Mouse (Mus musculus) midbrain, embryonic 13.5 days (tissue): Measurements from ENCODE around the gene Rcbtb2. TPM values are rescaled to one million over a fixed set of nuclear protein-coding genes. Genes with fewer than 3 reads are reported as not detected.

Source experiments
- ATAC-seq: fragments of 200-750 bp; cut with Nextera tagmentation; 2 replicates; pipeline ENCODE4 v1.8.0; 2017; ENCODE audit warnings: mild to moderate bottlenecking, moderate TSS enrichment, moderate library complexity
- H3K27ac ChIP-seq: fragments of 300-500 bp; sonication (generic); 2 replicates; pipeline ENCODE4 v1.5.1; 2015; ENCODE audit warnings: inconsistent platforms, mild to moderate bottlenecking, moderate library complexity
- H3K27me3 ChIP-seq: fragments of 300-500 bp; sonication (generic); 2 replicates; pipeline ENCODE4 v1.6.1; 2015; ENCODE audit warnings: mild to moderate bottlenecking, inconsistent platforms
- H3K36me3 ChIP-seq: fragments of 300-500 bp; sonication (generic); 2 replicates; pipeline ENCODE4 v1.6.1; 2015; ENCODE audit warnings: mild to moderate bottlenecking, inconsistent platforms
- H3K4me1 ChIP-seq: fragments of 300-500 bp; sonication (generic); replicated peaks from 2 replicates; pipeline ENCODE4 v1.6.1; 2015; ENCODE audit warnings: inconsistent platforms
- H3K4me2 ChIP-seq: fragments of 300-500 bp; sonication (generic); replicated peaks from 2 replicates; pipeline ENCODE4 v1.6.1; 2015; ENCODE audit warnings: moderate library complexity, mild to moderate bottlenecking, inconsistent platforms
- H3K4me3 ChIP-seq: fragments of 300-500 bp; sonication (generic); replicated peaks from 2 replicates; pipeline ENCODE4 v1.5.1; 2015; ENCODE audit warnings: mild to moderate bottlenecking, inconsistent platforms
- H3K9ac ChIP-seq: fragments of 300-500 bp; sonication (generic); replicated peaks from 2 replicates; pipeline ENCODE4 v1.6.1; 2015; ENCODE audit warnings: mild to moderate bottlenecking, inconsistent platforms
- H3K9me3 ChIP-seq: fragments of 300-500 bp; sonication (generic); 2 replicates; pipeline ENCODE4 v1.6.1; 2016; ENCODE audit warnings: mild to moderate bottlenecking, inconsistent platforms
- WGBS: fragments of 180-500 bp; shearing (Covaris S2); methylation state at CpG from one replicate; pipeline ENCODE4 v1.1.7; 2015; 5-methylcytosine and 5-hydroxymethylcytosine counted together
- polyA plus RNA-seq: library from polyadenylated mRNA; unstranded; fragments of >200 nt; fragmentation: Nextera tagmentation; extraction: Ambion mirVana; gene quantifications from 2 replicates; pipeline ENCODE4 v1.2.1, GENCODE M21; 2015

The Rcbtb2 gene
- polyA plus RNA-seq, 1 experiment from 2014 or later: 104 TPM

GRCm38 (mm10) chr14:73117411-73118392 lies 5.1 kb upstream of the Rcbtb2 start:
- Histone ChIP-seq H3K4me3 (no peak overlapping the region), H3K36me3 (no peaks in the 10 kb centered on the region), H3K27ac (no peak overlapping the region), H3K4me2 (no peak overlapping the region), H3K4me1 (peaks cover 9% of the 10 kb centered on the region), H3K27me3 (no peaks in the 10 kb centered on the region), H3K9me3 (no peaks in the 10 kb centered on the region), H3K9ac (no peak overlapping the region)
- no peak for ATAC-seq
- 83% methylated on average over 7 of the region's 7 CpGs for WGBS

GRCm38 (mm10) chr14:73118482-73119347 lies 4.1 kb upstream of the Rcbtb2 start:
- Histone ChIP-seq H3K4me1 (peaks cover 9% of the 10 kb centered on the region), H3K9ac (no peak overlapping the region), H3K9me3 (no peaks in the 10 kb centered on the region), H3K36me3 (no peaks in the 10 kb centered on the region), H3K4me2 (no peak overlapping the region), H3K27me3 (no peaks in the 10 kb centered on the region), H3K4me3 (no peak overlapping the region), H3K27ac (no peak overlapping the region)
- no peak for ATAC-seq
- 82% methylated on average over 14 of the region's 14 CpGs for WGBS

GRCm38 (mm10) chr14:73119459-73119858 lies 3.4 kb upstream of the Rcbtb2 start:
- H3K9me3 ChIP-seq: no peaks in the 10 kb centered on the region
- no peak overlapping the region for H3K4me2 ChIP-seq
- peaks cover 9% of the 10 kb centered on the region for H3K4me1 ChIP-seq
- WGBS: 57% methylated on average over 6 of the region's 6 CpGs
- ATAC-seq: no peak
- H3K9ac ChIP-seq: no peak overlapping the region
- H3K27me3 ChIP-seq: no peaks in the 10 kb centered on the region
- H3K27ac ChIP-seq: no peak overlapping the region
- H3K4me3 ChIP-seq: no peak overlapping the region
- no peaks in the 10 kb centered on the region for H3K36me3 ChIP-seq

GRCm38 (mm10) chr14:73119966-73120365 lies 2.9 kb upstream of the Rcbtb2 start:
- H3K27me3 ChIP-seq: no peaks in the 10 kb centered on the region
- 45% methylated on average over 2 of the region's 2 CpGs for WGBS
- no peak for ATAC-seq
- H3K4me1 ChIP-seq: peaks cover 9% of the 10 kb centered on the region
- no peak overlapping the region for H3K4me3 ChIP-seq
- H3K4me2 ChIP-seq: no peak overlapping the region
- no peak overlapping the region for H3K27ac ChIP-seq
- no peak overlapping the region for H3K9ac ChIP-seq
- H3K9me3 ChIP-seq: no peaks in the 10 kb centered on the region
- no peaks in the 10 kb centered on the region for H3K36me3 ChIP-seq

- H3K4me1 ChIP-seq: peaks cover 9% of the 10 kb centered on the region
- no peak overlapping the region for H3K27ac ChIP-seq
- no peaks in the 10 kb centered on the region for H3K9me3 ChIP-seq
- no peak overlapping the region for H3K4me2 ChIP-seq
- no peaks in the 10 kb centered on the region for H3K36me3 ChIP-seq
- H3K4me3 ChIP-seq: no peak overlapping the region
- no peaks in the 10 kb centered on the region for H3K27me3 ChIP-seq
- no peak overlapping the region for H3K9ac ChIP-seq
- WGBS: 72% methylated on average over 4 of the region's 4 CpGs
- no peak for ATAC-seq
Measured at GRCm38 (mm10) chr14:73122211-73122922, 470 bp upstream of the Rcbtb2 start.

- Histone ChIP-seq H3K9me3 (no peaks in the 10 kb centered on the region), H3K4me3 (no peak overlapping the region), H3K27ac (no peak overlapping the region), H3K4me1 (peaks cover 9% of the 10 kb centered on the region), H3K36me3 (no peaks in the 10 kb centered on the region), H3K4me2 (no peak overlapping the region), H3K9ac (no peak overlapping the region), H3K27me3 (no peaks in the 10 kb centered on the region)
- 93% methylated on average over 9 of the region's 9 CpGs for WGBS
- no peak for ATAC-seq
Measured at GRCm38 (mm10) chr14:73123381-73123780, 544 bp downstream of the Rcbtb2 start.

GRCm38 (mm10) chr14:73123786-73124185 lies 949 bp downstream of the Rcbtb2 start:
- Histone ChIP-seq H3K36me3 (no peaks in the 10 kb centered on the region), H3K4me1 (peaks cover 9% of the 10 kb centered on the region)

GRCm38 (mm10) chr14:73130519-73130918 lies 7.7 kb downstream of the Rcbtb2 start:
- H3K9me3 ChIP-seq: no peaks in the 10 kb centered on the region
- no peaks in the 10 kb centered on the region for H3K4me1 ChIP-seq
- no peak for ATAC-seq
- WGBS: 79% methylated on average over 5 of the region's 5 CpGs
- H3K4me3 ChIP-seq: no peak overlapping the region
- no peak overlapping the region for H3K9ac ChIP-seq
- no peaks in the 10 kb centered on the region for H3K27me3 ChIP-seq
- H3K4me2 ChIP-seq: no peak overlapping the region
- H3K36me3 ChIP-seq: no peaks in the 10 kb centered on the region
- no peak overlapping the region for H3K27ac ChIP-seq

More at GRCm38 (mm10) chr14:73123786-73124185, 949 bp downstream of the Rcbtb2 start:
- no peak overlapping the region for H3K9ac ChIP-seq
- no peak for ATAC-seq
- no peak overlapping the region for H3K4me2 ChIP-seq
- H3K27me3 ChIP-seq: no peaks in the 10 kb centered on the region
- no peak overlapping the region for H3K4me3 ChIP-seq
- no peaks in the 10 kb centered on the region for H3K9me3 ChIP-seq
- H3K27ac ChIP-seq: no peak overlapping the region
- 83% methylated on average over 9 of the region's 9 CpGs for WGBS

GRCm38 (mm10) chr14:73131856-73132410 lies 9.1 kb downstream of the Rcbtb2 start:
- Histone ChIP-seq H3K36me3 (no peaks in the 10 kb centered on the region), H3K4me1 (no peaks in the 10 kb centered on the region), H3K4me3 (no peak overlapping the region), H3K27me3 (no peaks in the 10 kb centered on the region), H3K9ac (no peak overlapping the region), H3K9me3 (no peaks in the 10 kb centered on the region), H3K4me2 (no peak overlapping the region), H3K27ac (no peak overlapping the region)
- no peak for ATAC-seq
- 92% methylated on average over 16 of the region's 16 CpGs for WGBS

GRCm38 (mm10) chr14:73132731-73133130 lies 9.9 kb downstream of the Rcbtb2 start:
- Histone ChIP-seq H3K9ac (no peak overlapping the region), H3K4me3 (no peak overlapping the region), H3K4me1 (no peaks in the 10 kb centered on the region), H3K4me2 (no peak overlapping the region), H3K27me3 (no peaks in the 10 kb centered on the region), H3K36me3 (no peaks in the 10 kb centered on the region), H3K27ac (no peak overlapping the region), H3K9me3 (no peaks in the 10 kb centered on the region)
- 78% methylated on average over 4 of the region's 4 CpGs for WGBS
- no peak for ATAC-seq

- no peak overlapping the region for H3K9ac ChIP-seq
- H3K9me3 ChIP-seq: no peaks in the 10 kb centered on the region
- no peak overlapping the region for H3K27ac ChIP-seq
- H3K4me3 ChIP-seq: no peak overlapping the region
- no peak overlapping the region for H3K4me2 ChIP-seq
- H3K27me3 ChIP-seq: no peaks in the 10 kb centered on the region
- H3K4me1 ChIP-seq: peaks cover 6% of the 10 kb centered on the region
- no peaks in the 10 kb centered on the region for H3K36me3 ChIP-seq
- no peak for ATAC-seq
- 88% methylated on average over 5 of the region's 5 CpGs for WGBS
Measured at GRCm38 (mm10) chr14:73137234-73137633, 14.4 kb downstream of the Rcbtb2 start.
